Mouse (Mus musculus) spleen, adult 2 months (tissue): ENCODE results near the gene Reln.

Experiments
- CTCF ChIP-seq: fragments of 200-500 bp; IDR thresholded peaks from 2 replicates; pipeline ENCODE4 v1.5.1; 2011; ENCODE audit warnings: mild to moderate bottlenecking, inconsistent platforms; ENCODE audit not compliant: insufficient read depth, insufficient read length, insufficient replicate concordance; ENCODE audit errors: extremely low read depth
- POLR2A ChIP-seq: fragments of 200-500 bp; IDR thresholded peaks from 2 replicates; pipeline ENCODE4 v1.6.1; 2011; ENCODE audit warnings: low read depth, low read length, inconsistent platforms

GRCm38 (mm10) chr5:21866750-21867149, 477.8 kb downstream of the Reln start:
- no peak for TF ChIP-seq CTCF
- no peak for TF ChIP-seq POLR2A
